Mouse (Mus musculus) C2C12 (cell line): ENCODE results near the gene Asphd2.

Experiments used
- CTCF ChIP-seq: IDR thresholded peaks from one replicate; pipeline ENCODE4 v1.5.1; 2011; ENCODE audit not compliant: control insufficient read depth, insufficient read depth, insufficient read length
- MAX ChIP-seq: IDR thresholded peaks from one replicate; pipeline ENCODE4 v1.6.1; 2011; ENCODE audit warnings: mild to moderate bottlenecking, control low read depth
- USF1 ChIP-seq: IDR thresholded peaks from one replicate; pipeline ENCODE4 v1.6.1; 2011; ENCODE audit warnings: low read depth, mild to moderate bottlenecking, control low read depth, moderate library complexity

DNA sequence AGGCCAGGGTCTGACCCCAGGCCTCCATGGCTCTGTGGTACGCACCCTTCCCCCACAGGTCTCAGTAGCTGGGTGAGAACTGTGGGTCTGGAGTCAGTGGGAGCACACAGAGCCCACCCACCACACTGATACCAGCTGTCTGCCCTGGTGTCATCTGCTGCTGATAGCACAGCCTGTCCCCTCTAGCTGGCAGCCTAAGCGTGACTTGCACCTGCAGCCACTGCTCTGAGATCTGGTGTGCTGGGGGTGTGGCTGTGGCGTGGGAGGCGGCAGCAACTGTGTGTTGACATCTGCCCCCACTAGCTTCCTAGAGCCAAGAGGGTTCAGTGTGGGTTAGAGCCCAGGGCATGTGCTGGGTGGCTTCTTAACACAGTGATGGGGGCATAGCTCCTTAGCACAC, 18.6 kb downstream of the Asphd2 start:
- TF ChIP-seq CTCF (no peak), USF1 (no peak), MAX (no peak)
